Mouse (Mus musculus): ENCODE measurements around the gene Msh4. TPM values are rescaled to one million over a fixed set of nuclear protein-coding genes. Genes with fewer than 3 reads are reported as not detected.

Gene Msh4
- total and polyA plus RNA-seq, 3 experiments = 0.15 to 0.50 TPM; not detected in 1

- peaks cover 0 to 14% of the 10 kb centered on the region in 2 experiments; a peak in 2 of 4 replicates for H3K36me3 ChIP-seq (ENCODE audit: control insufficient read depth in 1 of 2, insufficient read depth in 2 of 2, low read length in 2 of 2)
- DNase-seq (ENCODE audit: low read depth, low spot score) = peak; percentile 58
- no peaks in the 10 kb centered on the region for H3K9me3 ChIP-seq (replicated peaks; ENCODE audit: insufficient read depth, low read length)
- H3K9ac ChIP-seq (ENCODE audit: control insufficient read depth, low read depth, low read length, poor library complexity, severe bottlenecking) = peak overlapping the region; percentile 67
- H3K4me1 ChIP-seq (ENCODE audit: control insufficient read depth in 1 of 2, insufficient read depth in 2 of 2, low read length in 2 of 2) = peaks cover 5 to 11% of the 10 kb centered on the region in 2 experiments; a peak in 2 of 4 replicates
- no peak overlapping the region; the same call in 1 of the 2 replicates for H3K27ac ChIP-seq (ENCODE audit: control insufficient read depth, low read depth, low read length)
- TF ChIP-seq USF2 (IDR thresholded peaks at IDR 0.05; ENCODE audit: borderline replicate concordance in 1 of 2, insufficient read depth in 1 of 2, low read depth in 1 of 2, low read length in 2 of 2) (no peak), GABPA (IDR thresholded peaks at IDR 0.05; ENCODE audit: low read depth, low read length) (no peak), POLR2A (IDR thresholded peaks at IDR 0.05; ENCODE audit: control insufficient read depth in 1 of 2, insufficient read depth in 1 of 2, low read depth in 1 of 2, low read length in 2 of 2, poor library complexity in 1 of 2) (no peak), E2F4 (IDR thresholded peaks at IDR 0.05; ENCODE audit: borderline replicate concordance, low read depth, low read length) (no peak), USF1 (IDR thresholded peaks at IDR 0.05; ENCODE audit: low read depth, low read length) (no peak), ZNF384 (IDR thresholded peaks at IDR 0.05; ENCODE audit: low read depth, low read length) (no peak), ZC3H11A (IDR thresholded peaks at IDR 0.05; ENCODE audit: low read depth, low read length) (no peak), NELFE (IDR thresholded peaks at IDR 0.05; ENCODE audit: low read depth, low read length) (no peak), CHD2 (IDR thresholded peaks at IDR 0.05; ENCODE audit: low read length) (no peak), SIN3A (IDR thresholded peaks at IDR 0.05; ENCODE audit: low read length) (no peak), SMC3 (IDR thresholded peaks at IDR 0.05; ENCODE audit: low read depth, low read length) (no peak), MXI1 (IDR thresholded peaks at IDR 0.05; ENCODE audit: low read depth, low read length) (no peak), HCFC1 (IDR thresholded peaks at IDR 0.05; ENCODE audit: low read depth, low read length) (no peak), RCOR1 (IDR thresholded peaks at IDR 0.05; ENCODE audit: low read depth, low read length) (no peak)
- H3K79me2 ChIP-seq (ENCODE audit: control insufficient read depth, insufficient read depth, low read length, poor library complexity) = peaks cover 2% of the 10 kb centered on the region
- H3K4me3 ChIP-seq (ENCODE audit: control insufficient read depth in 1 of 2, insufficient read depth in 1 of 2, low read depth in 2 of 2, low read length in 2 of 2) = peak overlapping the region; percentile 70 to 97
- H3K27me3 ChIP-seq (ENCODE audit: control insufficient read depth in 1 of 2, insufficient read depth in 2 of 2, low read length in 2 of 2) = no peaks in the 10 kb centered on the region
Measured at GRCm38 (mm10) chr3:153943003-153943640, 37.2 kb upstream of the Msh4 start.

- no peak overlapping the region for H3K4me3 ChIP-seq (ENCODE audit: control insufficient read depth in 1 of 2, insufficient read depth in 1 of 2, low read depth in 2 of 2, low read length in 2 of 2)
- DNase-seq (ENCODE audit: low read depth, low spot score) = no peak
- H3K27me3 ChIP-seq (ENCODE audit: control insufficient read depth in 1 of 2, insufficient read depth in 2 of 2, low read length in 2 of 2) = no peaks in the 10 kb centered on the region
- peaks cover 2 to 14% of the 10 kb centered on the region in 2 experiments; a peak in 3 of 4 replicates for H3K36me3 ChIP-seq (ENCODE audit: control insufficient read depth in 1 of 2, insufficient read depth in 2 of 2, low read length in 2 of 2)
- H3K79me2 ChIP-seq (ENCODE audit: control insufficient read depth, insufficient read depth, low read length, poor library complexity) = peaks cover 2% of the 10 kb centered on the region
- no peaks in the 10 kb centered on the region for H3K9me3 ChIP-seq (replicated peaks; ENCODE audit: insufficient read depth, low read length)
- H3K4me1 ChIP-seq (ENCODE audit: control insufficient read depth in 1 of 2, insufficient read depth in 2 of 2, low read length in 2 of 2) = peaks cover 5 to 11% of the 10 kb centered on the region in 2 experiments; a peak in 2 of 4 replicates
- TF ChIP-seq MEF2A (IDR thresholded peaks at IDR 0.05; ENCODE audit: extremely low read depth, insufficient replicate concordance, low read depth, low read length, poor library complexity, severe bottlenecking) = no peak
- no peak for TF ChIP-seq MAX (IDR thresholded peaks at IDR 0.05; ENCODE audit: low read length)
- no peak for TF ChIP-seq CHD1 (IDR thresholded peaks at IDR 0.05; ENCODE audit: low read depth, low read length)
- H3K9ac ChIP-seq (ENCODE audit: control insufficient read depth, low read depth, low read length, poor library complexity, severe bottlenecking) = no peak overlapping the region
- H3K27ac ChIP-seq (ENCODE audit: control insufficient read depth, low read depth, low read length) = no peak overlapping the region
Measured at GRCm38 (mm10) chr3:153941613-153942012, 35.7 kb upstream of the Msh4 start.
